Mouse (Mus musculus): ENCODE measurements around the gene Cnga3. TPM values are rescaled to one million over a fixed set of nuclear protein-coding genes. Genes with fewer than 3 reads are reported as not detected.

Cnga3 gene
- not detected in 2 replicates for polyA plus RNA-seq (2012; rRNA removed)

DNA sequence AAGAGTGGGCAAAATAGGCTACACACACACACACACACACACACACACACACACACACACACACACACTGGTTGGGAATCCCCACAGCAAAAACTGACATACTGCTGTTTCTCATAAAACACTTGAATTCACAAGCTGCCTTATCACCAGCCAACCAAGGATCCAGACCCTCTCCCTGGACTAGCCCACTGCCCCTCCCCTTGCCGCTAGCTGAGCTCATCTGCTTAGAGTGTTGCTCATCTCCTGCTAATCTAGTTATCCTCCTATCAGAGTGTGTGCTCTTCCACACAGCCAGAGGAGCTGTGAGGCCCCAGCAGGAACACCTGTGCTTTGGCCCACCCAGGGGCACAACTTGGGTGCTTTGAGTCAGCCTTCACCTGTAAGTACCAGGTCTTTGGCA, at the start of gene Cnga3:
TSS of gene Cnga3 (plus strand) at position 291 of the 400 bp plus-strand sequence.

GRCm38 (mm10) chr1:37299540-37300491, 85.6 kb downstream of the Cnga3 start, which contains the start of gene Inpp4a:
TSS of gene Inpp4a (plus strand) at chr1:37299865.

Other genes starting within 250 kb of the Cnga3 start
- 1.2 and 1.7 TPM in 2 replicates for gene Vwa3b, start 187.8 kb upstream of the Cnga3 start, polyA plus RNA-seq (2012; rRNA removed)
- 32.0 and 32.9 TPM in 2 replicates for gene Inpp4a, start 85.4 kb downstream of the Cnga3 start, polyA plus RNA-seq (2012; rRNA removed)
- 33.7 and 37.3 TPM in 2 replicates for gene Coa5, start 215.7 kb downstream of the Cnga3 start, polyA plus RNA-seq (2012; rRNA removed)
- 43.4 and 113 TPM in 2 replicates for gene Unc50, start 215.7 kb downstream of the Cnga3 start, polyA plus RNA-seq (2012; rRNA removed)

Data from ovary, adult 2 months (tissue).